ENCODE assay signal across 11 mouse cellular contexts in the genomic region with DNA sequence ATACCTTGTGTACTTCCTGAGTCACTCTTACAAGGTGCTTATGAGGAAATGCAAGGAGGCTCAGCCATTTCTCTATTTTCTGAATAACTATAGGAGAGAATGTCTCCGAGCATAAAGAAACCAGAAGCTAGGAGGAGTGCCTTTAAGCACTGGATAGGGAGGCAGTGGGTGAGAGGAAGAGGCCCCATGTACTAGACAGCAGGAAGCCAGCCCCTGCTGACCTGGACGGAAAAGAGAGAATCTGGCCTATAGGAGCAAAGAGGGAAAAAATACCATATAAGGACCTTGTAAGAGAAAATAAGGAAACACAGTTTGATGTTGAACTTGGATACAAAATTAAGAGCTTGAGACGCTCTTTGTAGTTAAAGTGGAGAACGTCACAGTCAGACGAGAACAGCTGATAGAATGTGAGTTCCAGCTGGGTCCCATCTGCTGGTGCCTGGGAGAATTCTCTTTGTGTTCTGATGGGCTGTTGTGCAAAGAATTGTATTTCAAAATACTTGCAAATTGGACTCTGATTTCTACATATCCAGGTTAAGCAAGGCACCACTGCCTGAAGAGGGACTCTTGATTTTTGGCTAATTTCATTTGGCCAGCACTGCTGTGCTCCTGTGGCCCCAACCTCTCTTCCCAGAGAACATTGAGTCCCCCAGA.
DNase-seq lines count a peak whose midpoint lies in the region; TF ChIP-seq lines count a peak whose summit lies in the region.
"Had no signal": no experiment of that assay in that cellular context is flagged by ENCODE, and none has a peak within 500 bp of the region (broad histone marks: within the 10 kb centered on the region; RNA-seq: fewer than 3 reads in every experiment).

No protein-coding gene starts in this region.

- TF ChIP-seq EP300 in heart, adult 2 months (IDR thresholded peaks at IDR 0.05; ENCODE audit: insufficient read depth, low read depth, low read length): no peak

- H3K4me1 ChIP-seq in heart, adult 2 months (ENCODE audit: control insufficient read depth, insufficient read depth, low read length): no peaks in the 10 kb centered on the region
- H3K4me1 ChIP-seq in heart, embryonic 10.5 days: no peaks in the 10 kb centered on the region
- H3K4me1 ChIP-seq: neural tube, embryonic 12.5 days had no signal

- no peaks in the 10 kb centered on the region for H3K79me2 ChIP-seq in heart, adult 2 months (replicated peaks; ENCODE audit: control insufficient read depth, insufficient read depth, low read length)

- no peak for TF ChIP-seq CTCF in heart, adult 2 months (IDR thresholded peaks at IDR 0.05)

- H3K4me3 ChIP-seq in heart, adult 2 months: no peak overlapping the region
- no peak overlapping the region for H3K4me3 ChIP-seq in heart, embryonic 10.5 days
- H3K4me3 ChIP-seq: neural tube, embryonic 12.5 days had no signal

- 49% methylated on average over 5 of the region's 5 CpGs for WGBS in heart, adult 2 months
- 60% methylated on average over 5 of the region's 5 CpGs for WGBS in heart, embryonic 10.5 days

- no peak overlapping the region for H3K9ac ChIP-seq in heart, adult 2 months (ENCODE audit: low read depth, low read length)
- H3K9ac ChIP-seq: neural tube, embryonic 12.5 days had no signal

- H3K36me3 ChIP-seq in heart, adult 2 months (ENCODE audit: control insufficient read depth, insufficient read depth, low read length): no peaks in the 10 kb centered on the region
- no peaks in the 10 kb centered on the region for H3K36me3 ChIP-seq in heart, embryonic 10.5 days
- H3K36me3 ChIP-seq: neural tube, embryonic 12.5 days had no signal

- no peaks in the 10 kb centered on the region for H3K27me3 ChIP-seq in heart, adult 2 months (ENCODE audit: control insufficient read depth, insufficient read depth, low read length)
- no peaks in the 10 kb centered on the region for H3K27me3 ChIP-seq in heart, embryonic 10.5 days (ENCODE audit: insufficient read depth, poor library complexity, severe bottlenecking)
- H3K27me3 ChIP-seq: neural tube, embryonic 12.5 days had no signal

- peak; percentile 23 to 47 for DNase-seq in heart, adult 2 months
- no peak for DNase-seq in heart, embryonic 10.5 days (ENCODE audit: low spot score)
- peak; percentile 33 for DNase-seq in ES-CJ7 (ENCODE audit: low read depth, low spot score)
- DNase-seq in heart, adult 8-10 months (ENCODE audit: low spot score): peak; percentile 61
- peak; percentile 45 to 64 for DNase-seq in layer of hippocampus, postnatal 10 days (ENCODE audit: low spot score in 2 of 2)
- DNase-seq in urinary bladder, postnatal 14 days (ENCODE audit: low spot score): no peak
- DNase-seq in T-cell, adult 2 months (ENCODE audit: low spot score): no peak
- DNase-seq in cerebellum, adult 9-10 months: no peak
- DNase-seq: cerebellum, adult 18-20 months; thymus, postnatal 14 days had no signal

- intact Hi-C loops in heart, adult 2 months (cut with DNase I): no loop called here

- peak overlapping the region; percentile 12; the same call in 1 of the 2 replicates for H3K27ac ChIP-seq in heart, adult 2 months
- H3K27ac ChIP-seq in heart, embryonic 10.5 days: no peak overlapping the region
- H3K27ac ChIP-seq: neural tube, embryonic 12.5 days had no signal

- no peak for TF ChIP-seq POLR2A in heart, adult 2 months (IDR thresholded peaks at IDR 0.05; ENCODE audit: insufficient read depth, low read depth, low read length)

- H3K9me3 ChIP-seq in heart, embryonic 10.5 days: no peaks in the 10 kb centered on the region
- H3K9me3 ChIP-seq: neural tube, embryonic 12.5 days had no signal

Comparison
In these comparisons a context has a peak if more than half of its experiments do, and no peak if none do; other contexts are left out.
1. DNase-seq: peak in heart, adult 2 months (2 of 2), ES-CJ7 (single experiment), heart, adult 8-10 months (single experiment) and layer of hippocampus, postnatal 10 days (2 of 2); none in heart, embryonic 10.5 days (single experiment), urinary bladder, postnatal 14 days (single experiment), T-cell, adult 2 months (single experiment) and cerebellum, adult 9-10 months (single experiment).